Mouse (Mus musculus) CH12.LX (cell line): ENCODE measurements at regions not wholly inside any gene's neighbourhood (a gene's known extent, or its start where the extent isn't known, plus 50 kb on each side); places are given as distances from the start of the nearest gene placed in this dataset.

Experiments
- DNase-seq: peaks from one replicate; pipeline ENCODE4 v3.0.0-alpha.2; 2013; ENCODE audit errors: extremely low read depth
- H3K27ac ChIP-seq: 2 replicates; pipeline ENCODE4 v1.5.1; 2012; ENCODE audit warnings: low read depth, mild to moderate bottlenecking, control low read depth, moderate library complexity; ENCODE audit not compliant: insufficient read depth
- H3K27me3 ChIP-seq: replicated peaks from 2 replicates; pipeline ENCODE3; 2012; ENCODE audit warnings: inconsistent platforms
- H3K36me3 ChIP-seq, 2 experiments: replicated peaks in 1 of 2; 2 replicates each; pipeline versions ENCODE3 to v1.6.1; 2012; ENCODE audit warnings: inconsistent platforms in 1 of 2, low read length in 1 of 2, mild to moderate bottlenecking in 1 of 2, mixed read lengths in 1 of 2, moderate library complexity in 1 of 2; ENCODE audit not compliant: control insufficient read depth in 1 of 2, insufficient read depth in 1 of 2
- H3K4me1 ChIP-seq, 2 experiments: 2 replicates each; pipeline ENCODE4 v1.6.1; 2012; ENCODE audit warnings: inconsistent platforms in 1 of 2, moderate library complexity in 1 of 2; ENCODE audit not compliant: insufficient read depth in 2 of 2, control insufficient read depth in 1 of 2
- H3K4me2 ChIP-seq: 2 replicates; pipeline ENCODE4 v1.6.1; 2012; ENCODE audit warnings: low read depth, mild to moderate bottlenecking, control low read depth; ENCODE audit not compliant: poor library complexity, insufficient read depth, severe bottlenecking
- H3K4me3 ChIP-seq, 3 experiments: fragments of 150-350 bp in 1 of 3; sonication (generic) in 1 of 3; replicated peaks in 1 of 3; 2 replicates each; pipeline versions ENCODE3 to v1.5.1; 2011 to 2012; ENCODE audit warnings: low read depth in 2 of 3, low read length in 2 of 3, mild to moderate bottlenecking in 2 of 3, moderate library complexity in 2 of 3, control low read depth in 1 of 3, improper control_type of control experiment in 1 of 3, inconsistent platforms in 1 of 3, mixed read lengths in 1 of 3; ENCODE audit not compliant: poor library complexity in 1 of 3
- H3K79me2 ChIP-seq: replicated peaks from 2 replicates; pipeline ENCODE4 v1.6.1; 2012; ENCODE audit warnings: mild to moderate bottlenecking, moderate library complexity; ENCODE audit not compliant: control insufficient read depth, poor library complexity, insufficient read depth, severe bottlenecking; ENCODE audit errors: extremely low read depth
- H3K9ac ChIP-seq: 2 replicates; pipeline ENCODE4 v1.6.1; 2012; ENCODE audit warnings: low read depth, mild to moderate bottlenecking, control low read depth, moderate library complexity; ENCODE audit not compliant: insufficient read depth
- H3K9me3 ChIP-seq: replicated peaks from 2 replicates; pipeline ENCODE3; 2012; ENCODE audit warnings: low read length, inconsistent platforms, mixed read lengths
- BHLHE40 ChIP-seq: IDR thresholded peaks from 2 replicates; pipeline ENCODE4 v1.6.1; 2011; ENCODE audit warnings: mild to moderate bottlenecking, low read depth, low read length, improper control_type of control experiment
- CTCF ChIP-seq, 2 experiments: IDR thresholded peaks in 1 of 2; conservative IDR thresholded peaks in 1 of 2; 2 replicates each; pipeline ENCODE4 v1.5.1; 2011 to 2012; ENCODE audit warnings: low read depth in 2 of 2, low read length in 2 of 2, improper control_type of control experiment in 1 of 2, inconsistent platforms in 1 of 2, mild to moderate bottlenecking in 1 of 2, moderate library complexity in 1 of 2
- ELF1 ChIP-seq: IDR thresholded peaks from 2 replicates; pipeline ENCODE4 v1.6.1; 2014; ENCODE audit warnings: low read depth, mild to moderate bottlenecking, inconsistent platforms, low read length, improper control_type of control experiment
- ETS1 ChIP-seq: conservative IDR thresholded peaks from 2 replicates; pipeline ENCODE4 v1.6.1; 2012; ENCODE audit warnings: low read depth, mild to moderate bottlenecking, inconsistent platforms, low read length, improper control_type of control experiment, moderate library complexity
- HCFC1 ChIP-seq: IDR thresholded peaks from 2 replicates; pipeline ENCODE4 v1.6.1; 2012; ENCODE audit warnings: low read depth, mild to moderate bottlenecking, inconsistent platforms, low read length, improper control_type of control experiment
- IRF4 ChIP-seq: IDR thresholded peaks from 2 replicates; pipeline ENCODE4 v1.6.1; 2014; ENCODE audit warnings: low read depth, mild to moderate bottlenecking, inconsistent platforms, low read length, improper control_type of control experiment
- JUND ChIP-seq: conservative IDR thresholded peaks from 2 replicates; pipeline ENCODE4 v1.6.1; 2011; ENCODE audit warnings: low read depth, low read length, improper control_type of control experiment
- KAT2A ChIP-seq: IDR thresholded peaks from 2 replicates; pipeline ENCODE4 v1.6.1; 2012; ENCODE audit warnings: low read length, improper control_type of control experiment, inconsistent platforms; ENCODE audit not compliant: insufficient replicate concordance
- MAFK ChIP-seq: IDR thresholded peaks from 2 replicates; pipeline ENCODE4 v1.6.1; 2011; ENCODE audit warnings: low read length, improper control_type of control experiment; ENCODE audit not compliant: insufficient replicate concordance
- MAX ChIP-seq: IDR thresholded peaks from 2 replicates; pipeline ENCODE4 v1.6.1; 2011; ENCODE audit warnings: low read length, improper control_type of control experiment
- MAZ ChIP-seq: IDR thresholded peaks from 2 replicates; pipeline ENCODE4 v1.6.1; 2012; ENCODE audit warnings: low read depth, mild to moderate bottlenecking, inconsistent platforms, low read length, improper control_type of control experiment, moderate library complexity
- MXI1 ChIP-seq: IDR thresholded peaks from 2 replicates; pipeline ENCODE4 v1.6.1; 2011; ENCODE audit warnings: mild to moderate bottlenecking, low read depth, low read length, improper control_type of control experiment
- NRF1 ChIP-seq: IDR thresholded peaks from 2 replicates; pipeline ENCODE4 v1.6.1; 2014; ENCODE audit warnings: low read depth, mild to moderate bottlenecking, inconsistent platforms, low read length, improper control_type of control experiment, moderate library complexity
- PAX5 ChIP-seq: IDR thresholded peaks from 2 replicates; pipeline ENCODE4 v1.6.1; 2012; ENCODE audit warnings: low read length, inconsistent platforms, mixed read lengths
- POLR2AphosphoS2 ChIP-seq: IDR thresholded peaks from 2 replicates; pipeline ENCODE4 v1.6.1; 2011; ENCODE audit warnings: low read depth, low read length, improper control_type of control experiment
- RAD21 ChIP-seq: IDR thresholded peaks from 2 replicates; pipeline ENCODE4 v1.6.1; 2011; ENCODE audit warnings: low read depth, mild to moderate bottlenecking, low read length, improper control_type of control experiment, moderate library complexity
- SIN3A ChIP-seq: IDR thresholded peaks from 2 replicates; pipeline ENCODE4 v1.6.1; 2012; ENCODE audit warnings: low read length, improper control_type of control experiment, inconsistent platforms
- TCF12 ChIP-seq: IDR thresholded peaks from 2 replicates; pipeline ENCODE4 v1.6.1; 2014; ENCODE audit warnings: low read depth, mild to moderate bottlenecking, inconsistent platforms, low read length, improper control_type of control experiment
- USF1 ChIP-seq: IDR thresholded peaks from 2 replicates; pipeline ENCODE4 v1.6.1; 2014; ENCODE audit warnings: low read depth, mild to moderate bottlenecking, inconsistent platforms, low read length, improper control_type of control experiment
- USF2 ChIP-seq: conservative IDR thresholded peaks from 2 replicates; pipeline ENCODE4 v1.6.1; 2011; ENCODE audit warnings: low read depth, low read length, improper control_type of control experiment
- ZKSCAN1 ChIP-seq: IDR thresholded peaks from 2 replicates; pipeline ENCODE4 v1.6.1; 2012; ENCODE audit warnings: low read depth, inconsistent platforms, low read length, improper control_type of control experiment, borderline replicate concordance
- ZMIZ1 ChIP-seq: IDR thresholded peaks from 2 replicates; pipeline ENCODE4 v1.6.1; 2012; ENCODE audit warnings: low read depth, mild to moderate bottlenecking, inconsistent platforms, low read length, improper control_type of control experiment
- ZNF384 ChIP-seq: IDR thresholded peaks from 2 replicates; pipeline ENCODE4 v1.6.1; 2012; ENCODE audit warnings: low read depth, low read length, improper control_type of control experiment, inconsistent platforms
- dilution Hi-C: fragments of 300-500 bp; cut with MboI; formaldehyde crosslinking; loops from 2 replicates; pipeline ENCODE4 v1.14.3; 2020; ENCODE audit warnings: low sequenced_read_pairs; ENCODE audit not compliant: extremely low pct_unique_long_range_greater_than_20kb, extremely low pct_ligation_motif_present
- in situ Hi-C: fragments of 300-500 bp; cut with MboI; formaldehyde crosslinking; loops from 3 replicates; pipeline ENCODE4 v1.14.3; 2019; ENCODE audit warnings: low sequenced_read_pairs, low pct_ligation_motif_present, low pct_unique_long_range_greater_than_20kb, mixed read lengths

- no peaks in the 10 kb centered on the region for H3K36me3 ChIP-seq
- dilution Hi-C loops (no loop called here), in situ Hi-C loops (no loop called here)
- H3K4me1 ChIP-seq = no peaks in the 10 kb centered on the region
- no peak overlapping the region for H3K27ac ChIP-seq
- no peak overlapping the region for H3K9ac ChIP-seq
- TF ChIP-seq ETS1 (no peak), USF2 (no peak), POLR2AphosphoS2 (no peak), MAFK (no peak), PAX5 (no peak), MAZ (no peak), ZMIZ1 (no peak), ZNF384 (no peak), RAD21 (no peak), HCFC1 (no peak), BHLHE40 (no peak), IRF4 (no peak), CTCF (conservative IDR thresholded peaks at IDR 0.05 in 1 of 2, IDR thresholded peaks at IDR 0.05 in 1 of 2; ENCODE audit: low read depth in 2 of 2, low read length in 2 of 2) (no peak), USF1 (no peak), JUND (no peak), SIN3A (no peak), ELF1 (no peak)
- TF ChIP-seq, all 38 proteins: peak for 0
- DNase-seq = peak; percentile 14
- no peaks in the 10 kb centered on the region for H3K79me2 ChIP-seq
- H3K4me3 ChIP-seq = no peak overlapping the region
- no peak overlapping the region for H3K4me2 ChIP-seq
- peaks cover 2% of the 10 kb centered on the region for H3K9me3 ChIP-seq
- H3K27me3 ChIP-seq = no peaks in the 10 kb centered on the region
Observed at GRCm38 (mm10) chr2:48098931-48099531, 714.9 kb upstream of the Acvr2a start.

DNA sequence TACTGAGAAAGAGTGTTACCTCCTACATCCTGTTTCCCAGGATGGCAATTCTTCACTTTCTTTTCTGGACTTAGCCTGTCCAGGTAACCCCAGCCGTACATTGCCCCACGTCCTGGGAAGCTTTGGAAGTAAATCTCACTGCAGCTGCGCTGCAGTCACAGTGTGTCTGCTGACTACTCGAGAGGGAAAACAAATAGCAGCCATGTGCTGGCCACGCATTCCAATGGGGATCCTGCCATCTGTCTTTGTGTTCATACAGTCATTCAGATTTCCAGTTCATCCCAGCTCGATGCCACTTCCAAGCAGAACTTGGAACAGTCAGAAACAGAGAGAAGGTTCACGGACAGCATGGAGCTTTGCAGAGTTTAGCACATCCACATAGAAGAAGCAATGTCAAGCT, 690.2 kb upstream of the Acvr2a start:
- Histone ChIP-seq H3K9ac (no peak overlapping the region), H3K27ac (no peak overlapping the region), H3K36me3 (no peaks in the 10 kb centered on the region), H3K27me3 (no peaks in the 10 kb centered on the region), H3K4me3 (no peak overlapping the region), H3K4me2 (no peak overlapping the region), H3K4me1 (no peaks in the 10 kb centered on the region), H3K9me3 (no peaks in the 10 kb centered on the region), H3K79me2 (no peaks in the 10 kb centered on the region)
- no peak for TF ChIP-seq HCFC1
- no peak for TF ChIP-seq IRF4
- no peak for TF ChIP-seq MAX
- TF ChIP-seq KAT2A = no peak
- no peak for TF ChIP-seq MXI1
- TF ChIP-seq NRF1 = no peak
- no peak for TF ChIP-seq TCF12
- no peak for TF ChIP-seq JUND
- TF ChIP-seq USF2 = no peak
- no peak for TF ChIP-seq BHLHE40
- TF ChIP-seq ZKSCAN1 = no peak
- no peak for TF ChIP-seq USF1
- DNase-seq = no peak
- dilution Hi-C loops (no loop called here), in situ Hi-C loops (no loop called here)
